Mouse (Mus musculus) intestine, postnatal 0 days (tissue): ENCODE measurements around the gene Nkain4. TPM values are rescaled to one million over a fixed set of nuclear protein-coding genes. Genes with fewer than 3 reads are reported as not detected.

Source experiments
- ATAC-seq: fragments of 200-750 bp; cut with Nextera tagmentation; 2 replicates; pipeline ENCODE4 v1.8.0; 2017; ENCODE audit warnings: mild to moderate bottlenecking, moderate TSS enrichment, moderate library complexity
- H3K27ac ChIP-seq: fragments of 300-500 bp; sonication (generic); 2 replicates; pipeline ENCODE4 v1.5.1; 2014; ENCODE audit warnings: mild to moderate bottlenecking, low read depth, low read length, moderate library complexity
- H3K27me3 ChIP-seq: fragments of 300-500 bp; sonication (generic); replicated peaks from 2 replicates; pipeline ENCODE4 v1.6.1; 2014; ENCODE audit warnings: low read length, mixed read lengths; ENCODE audit not compliant: control insufficient read depth, insufficient read depth
- H3K36me3 ChIP-seq: fragments of 300-500 bp; sonication (generic); 2 replicates; pipeline ENCODE4 v1.6.1; 2014; ENCODE audit warnings: mild to moderate bottlenecking, moderate library complexity; ENCODE audit not compliant: control insufficient read depth, insufficient read depth
- H3K4me1 ChIP-seq: fragments of 300-500 bp; sonication (generic); replicated peaks from 2 replicates; pipeline ENCODE4 v1.6.1; 2014; ENCODE audit warnings: antibody characterized with exemption, low read length, mixed read lengths; ENCODE audit not compliant: control insufficient read depth, insufficient read depth
- H3K4me2 ChIP-seq: fragments of 300-500 bp; sonication (generic); replicated peaks from 2 replicates; pipeline ENCODE4 v1.6.1; 2014; ENCODE audit warnings: low read depth, mild to moderate bottlenecking, moderate library complexity
- H3K4me3 ChIP-seq: fragments of 300-500 bp; sonication (generic); 2 replicates; pipeline ENCODE4 v1.5.1; 2014; ENCODE audit warnings: low read depth, low read length
- H3K9ac ChIP-seq: fragments of 300-500 bp; sonication (generic); 2 replicates; pipeline ENCODE4 v1.6.1; 2014; ENCODE audit warnings: mild to moderate bottlenecking, low read depth, low read length
- H3K9me3 ChIP-seq: fragments of 300-500 bp; sonication (generic); 2 replicates; pipeline ENCODE4 v1.6.1; 2016; ENCODE audit warnings: mixed run types; ENCODE audit not compliant: control insufficient read depth
- CTCF ChIP-seq: sonication (generic); IDR thresholded peaks from 2 replicates; pipeline ENCODE4 v1.5.1; 2016; ENCODE audit warnings: low read depth, mild to moderate bottlenecking, control low read depth, antibody characterized with exemption, moderate library complexity
- WGBS: fragments of 180-500 bp; shearing (Covaris S2); extraction: QIAGEN DNeasy Blood & Tissue Kit; methylation state at CpG from one replicate; pipeline ENCODE4 v1.1.7; 2014; 5-methylcytosine and 5-hydroxymethylcytosine counted together
- polyA plus RNA-seq: library from polyadenylated mRNA; unstranded; fragments of >200 nt; fragmentation: Nextera tagmentation; extraction: Ambion mirVana; gene quantifications from 2 replicates; pipeline ENCODE4 v1.2.1, GENCODE M21; 2015

Gene Nkain4
- polyA plus RNA-seq, 1 experiment from 2014 or later, result 22.9 TPM

DNA sequence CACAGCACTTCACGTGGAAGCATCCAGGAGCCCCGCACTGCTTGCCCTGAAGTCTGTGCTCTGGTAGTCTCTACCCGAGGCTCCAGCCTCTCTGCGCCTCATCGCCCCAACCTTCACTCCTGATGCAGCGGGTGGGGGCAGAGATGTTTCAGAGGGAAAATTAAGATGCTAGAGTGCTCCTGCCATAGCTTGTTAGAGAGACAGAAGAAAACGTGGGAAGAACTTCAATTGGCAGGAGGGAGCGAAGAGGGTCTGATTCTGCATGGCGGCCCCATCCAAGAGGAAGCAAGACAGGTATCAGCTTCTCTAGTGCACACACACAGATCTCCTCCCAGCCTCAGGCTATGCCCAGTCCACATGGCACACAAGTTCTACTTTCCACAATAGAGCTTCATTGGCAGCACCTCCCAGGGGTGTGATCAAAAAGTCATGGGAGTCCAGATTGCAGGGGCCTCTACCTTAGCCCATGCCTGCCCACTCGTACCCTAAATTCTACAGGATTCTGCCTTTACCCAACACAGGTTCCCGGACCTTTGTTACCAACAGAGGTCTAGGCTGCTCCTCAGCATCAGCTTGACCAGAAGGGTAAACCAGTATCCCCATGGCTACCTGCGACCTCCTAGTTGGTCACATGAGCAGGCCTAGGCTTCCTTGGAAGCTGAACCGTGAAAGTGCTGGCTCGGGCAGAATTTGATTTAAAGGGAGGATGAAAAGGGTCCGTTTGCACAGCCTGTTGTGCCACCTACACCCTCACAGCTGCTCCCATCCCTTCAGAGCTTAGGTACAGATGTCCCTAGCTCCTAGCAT lies 57.5 kb downstream of the Nkain4 start:
- Histone ChIP-seq H3K4me1 (0 out of 2 replicates have a peak, but pooled peaks cover 3% of the 10 kb centered on the region), H3K9me3 (no peaks in the 10 kb centered on the region), H3K27ac (no peak overlapping the region), H3K9ac (no peak overlapping the region), H3K27me3 (peaks cover 47% of the 10 kb centered on the region), H3K4me3 (no peak overlapping the region), H3K4me2 (no peak overlapping the region), H3K36me3 (no peaks in the 10 kb centered on the region)
- WGBS, result 73% methylated on average over 15 of the region's 15 CpGs
- no peak for TF ChIP-seq CTCF
- ATAC-seq, result no peak

DNA sequence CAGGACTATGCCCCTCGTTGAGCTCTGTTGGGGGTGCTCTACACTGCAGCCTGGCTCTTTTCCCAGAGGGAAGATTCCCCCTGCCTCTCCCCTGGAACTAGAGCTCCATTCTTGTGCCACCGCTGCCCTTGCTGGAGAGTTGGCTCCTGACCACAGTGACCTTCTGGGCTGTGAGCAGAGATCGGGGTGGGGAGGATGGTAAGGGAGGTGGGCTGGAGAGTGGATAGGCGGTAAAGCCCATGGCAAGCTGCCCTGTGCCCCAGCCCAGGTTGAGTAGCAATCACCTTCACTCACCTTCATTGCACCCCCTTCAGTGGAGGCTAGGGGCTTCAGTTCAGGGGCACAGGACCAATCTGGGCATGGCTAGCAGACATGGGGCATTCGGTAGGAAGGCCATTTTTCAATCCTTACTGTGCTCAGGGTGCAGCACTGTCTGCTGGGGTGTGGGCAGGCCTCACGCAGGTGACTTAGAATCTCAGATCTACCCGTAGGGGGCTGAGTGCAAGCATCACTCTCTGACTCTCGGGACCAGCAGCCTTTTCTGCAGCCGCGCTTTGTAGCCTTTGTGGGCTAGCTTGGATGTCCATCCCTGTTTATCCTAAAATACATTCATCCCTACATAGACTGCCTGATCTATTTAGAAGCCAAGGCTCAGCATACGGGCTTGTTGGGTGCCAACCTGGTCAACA lies 58.5 kb downstream of the Nkain4 start:
- ATAC-seq, result no peak
- Histone ChIP-seq H3K4me1 (0 out of 2 replicates have a peak, but pooled peaks cover 3% of the 10 kb centered on the region), H3K9me3 (no peaks in the 10 kb centered on the region), H3K9ac (no peak overlapping the region), H3K27ac (no peak overlapping the region), H3K4me3 (no peak overlapping the region), H3K4me2 (no peak overlapping the region), H3K36me3 (no peaks in the 10 kb centered on the region), H3K27me3 (peaks cover 57% of the 10 kb centered on the region)
- TF ChIP-seq CTCF, result no peak
- WGBS, result 71% methylated on average over 11 of the region's 11 CpGs

DNA sequence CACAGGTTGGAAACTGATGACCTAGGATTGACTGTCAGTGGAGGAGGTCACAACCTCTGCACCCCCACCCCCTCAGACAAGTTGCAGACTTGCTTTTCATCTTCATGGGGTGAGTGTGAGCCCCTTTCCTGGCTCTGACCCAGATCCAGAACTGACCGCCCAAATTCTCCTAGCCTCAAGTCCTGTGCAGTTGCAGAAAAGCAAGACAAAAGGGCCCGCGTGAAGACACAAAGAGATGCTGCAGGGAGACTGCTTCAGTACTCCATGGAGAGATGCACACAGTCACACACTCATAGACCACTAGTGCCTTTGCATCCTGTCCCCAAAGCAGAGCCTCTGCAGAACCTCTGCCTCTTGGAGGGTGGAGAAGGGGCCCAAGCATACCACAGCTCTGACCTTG lies 59.2 kb downstream of the Nkain4 start:
- no peak overlapping the region for H3K4me2 ChIP-seq
- ATAC-seq, result no peak
- H3K27ac ChIP-seq, result no peak overlapping the region
- 0 out of 2 replicates have a peak, but pooled peaks cover 3% of the 10 kb centered on the region for H3K4me1 ChIP-seq
- 79% methylated on average over 3 of the region's 3 CpGs for WGBS
- TF ChIP-seq CTCF, result no peak
- no peaks in the 10 kb centered on the region for H3K9me3 ChIP-seq
- no peak overlapping the region for H3K4me3 ChIP-seq
- peaks cover 64% of the 10 kb centered on the region for H3K27me3 ChIP-seq
- no peaks in the 10 kb centered on the region for H3K36me3 ChIP-seq
- H3K9ac ChIP-seq, result no peak overlapping the region

DNA sequence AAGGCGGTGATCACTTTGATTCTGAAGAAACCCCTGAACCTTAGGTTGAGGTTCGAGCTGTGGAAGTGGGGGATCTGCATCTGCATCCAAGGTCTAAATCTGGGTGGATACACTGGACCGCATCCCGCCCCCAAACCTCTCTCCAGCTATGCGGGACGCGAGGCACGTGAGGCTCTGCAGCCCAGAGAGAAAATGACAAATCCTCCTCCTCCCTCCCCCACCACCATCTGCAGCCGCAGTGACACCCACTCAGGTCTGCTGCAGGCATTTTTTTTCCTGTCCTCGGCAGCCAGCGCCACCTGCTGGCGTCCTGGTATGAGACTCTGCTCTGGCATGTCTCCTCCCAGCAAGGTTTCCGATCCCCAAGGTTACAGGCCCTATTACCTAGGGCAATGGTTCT lies 59.8 kb downstream of the Nkain4 start:
- no peaks in the 10 kb centered on the region for H3K36me3 ChIP-seq
- no peak overlapping the region for H3K27ac ChIP-seq
- peaks cover 70% of the 10 kb centered on the region for H3K27me3 ChIP-seq
- no peak overlapping the region for H3K9ac ChIP-seq
- peak overlapping the region; percentile 41 for H3K4me3 ChIP-seq
- no peak for ATAC-seq
- no peaks in the 10 kb centered on the region for H3K9me3 ChIP-seq
- peak overlapping the region; percentile 76; the same call in 1 of the 2 replicates for H3K4me2 ChIP-seq
- H3K4me1 ChIP-seq, result 0 out of 2 replicates have a peak, but pooled peaks cover 3% of the 10 kb centered on the region
- 2% methylated on average over 13 of the region's 13 CpGs for WGBS
- TF ChIP-seq CTCF, result peak; percentile 78

DNA sequence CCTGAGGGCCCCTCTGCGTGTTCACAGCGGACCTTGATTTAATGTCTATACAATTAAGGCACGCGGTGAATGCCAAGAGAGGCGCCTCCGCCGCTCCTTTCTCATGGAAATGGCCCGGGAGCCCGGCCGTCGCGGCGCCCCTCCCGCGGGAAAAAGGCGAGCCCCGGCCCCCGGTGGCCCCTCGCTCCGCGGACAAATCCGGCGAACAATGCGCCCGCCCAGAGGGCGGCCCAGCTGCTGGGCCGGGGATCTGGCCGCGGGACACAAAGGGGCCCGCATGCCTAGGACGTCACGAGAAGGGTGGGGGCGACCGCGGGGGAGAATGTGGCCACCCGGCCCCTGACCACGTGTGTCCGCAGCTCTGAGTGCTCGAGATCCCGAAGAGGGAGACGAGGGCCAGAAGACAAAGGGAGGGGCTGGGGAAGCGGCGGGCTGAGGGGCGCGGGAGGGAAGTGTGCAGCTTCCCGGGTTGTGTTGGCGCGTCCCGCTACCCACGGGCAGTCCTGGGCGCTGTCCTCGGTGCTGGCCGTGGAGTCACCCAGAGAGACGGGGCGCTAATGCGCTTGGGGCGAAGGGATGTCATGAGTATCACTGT lies 60.4 kb downstream of the Nkain4 start:
- Histone ChIP-seq H3K4me1 (0 out of 2 replicates have a peak, but pooled peaks cover 3% of the 10 kb centered on the region), H3K4me3 (peak overlapping the region; percentile 41), H3K36me3 (no peaks in the 10 kb centered on the region), H3K4me2 (peak overlapping the region; percentile 76), H3K9ac (no peak overlapping the region), H3K27ac (no peak overlapping the region), H3K9me3 (no peaks in the 10 kb centered on the region), H3K27me3 (peaks cover 76% of the 10 kb centered on the region)
- under 1% methylated on average over 57 of the region's 57 CpGs for WGBS
- TF ChIP-seq CTCF, result no peak
- ATAC-seq, result 0 out of 2 replicates have a peak, but pooled peaks have one; percentile 35

DNA sequence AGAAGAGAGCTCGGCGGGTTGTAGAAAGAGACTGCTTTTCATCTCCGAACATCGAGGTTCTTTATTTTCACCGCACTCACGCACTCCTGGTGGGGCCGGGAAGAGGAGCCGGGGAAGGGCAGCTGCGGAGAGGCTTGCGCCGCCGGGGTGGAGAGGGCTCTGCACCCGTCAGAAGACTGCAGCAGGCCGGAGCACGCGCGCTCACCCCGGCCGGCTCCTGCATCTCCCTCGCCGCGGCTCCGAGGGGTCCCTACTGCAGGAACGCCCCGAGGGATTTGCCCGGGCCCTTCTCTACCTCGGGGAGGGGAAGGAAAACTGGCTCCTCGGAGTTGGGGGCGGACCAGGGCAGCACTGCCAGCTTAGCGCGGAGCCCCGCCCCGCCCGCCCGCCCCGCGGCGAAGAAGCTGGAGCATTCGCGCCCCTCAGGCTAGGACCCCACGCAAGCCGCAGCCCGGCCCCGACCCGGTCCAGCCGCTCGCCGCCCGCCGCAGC lies 60.9 kb downstream of the Nkain4 start:
- Histone ChIP-seq H3K36me3 (no peaks in the 10 kb centered on the region), H3K4me3 (peak overlapping the region; percentile 41), H3K9ac (no peak overlapping the region), H3K4me1 (0 out of 2 replicates have a peak, but pooled peaks cover 3% of the 10 kb centered on the region), H3K27ac (no peak overlapping the region), H3K27me3 (peaks cover 81% of the 10 kb centered on the region), H3K9me3 (no peaks in the 10 kb centered on the region), H3K4me2 (peak overlapping the region; percentile 76)
- TF ChIP-seq CTCF, result no peak
- no peak; the same call in 1 of the 2 replicates for ATAC-seq
- WGBS, result under 1% methylated on average over 43 of the region's 50 CpGs
